6 mouse cellular contexts compared by ENCODE assay signal in genomic region chr5:121227330-121227729, GRCm38 (mm10). TPM values are rescaled to one million over a fixed set of nuclear protein-coding genes. Genes with fewer than 3 reads are reported as not detected.
A peak's percentile ranks its signal among the peaks of the same experiment; 100 is the strongest.
DNase-seq lines count a peak whose midpoint lies in the region; ATAC-seq and TF ChIP-seq lines count a peak whose summit lies in the region.
"Not testable (repeated sequence)": the region's sequence is repeated elsewhere in the genome, so short reads cannot be mapped to it uniquely, and the experiment has no call there.

No protein-coding gene starts in this region.

- not testable (repeated sequence) for H3K4me3 ChIP-seq in liver, embryonic 12.5 days; liver, embryonic 14.5 days (ENCODE audit: insufficient read depth in 1 of 2, low read depth in 2 of 2, low read length in 2 of 2); liver, embryonic 16.5 days (ENCODE audit: low read depth, low read length); small intestine, adult 2 months (ENCODE audit: low read depth, low read length)

- not testable (repeated sequence) for H3K9ac ChIP-seq in liver, embryonic 12.5 days; liver, embryonic 14.5 days (replicated peaks); liver, embryonic 16.5 days (ENCODE audit: low read depth, low read length)

- not testable (repeated sequence) for H3K27me3 ChIP-seq in liver, embryonic 12.5 days (replicated peaks); liver, embryonic 14.5 days (ENCODE audit: control insufficient read depth, insufficient read depth, low read length); liver, embryonic 16.5 days (ENCODE audit: control insufficient read depth, insufficient read depth, low read depth, low read length); small intestine, adult 2 months (ENCODE audit: control insufficient read depth, insufficient read depth, low read length)

- H3K36me3 ChIP-seq in liver, embryonic 12.5 days, result peaks cover 44% of the 10 kb centered on the region
- peaks cover 19% of the 10 kb centered on the region for H3K36me3 ChIP-seq in liver, embryonic 14.5 days (replicated peaks; ENCODE audit: control insufficient read depth, insufficient read depth, low read depth)
- H3K36me3 ChIP-seq in liver, embryonic 16.5 days (ENCODE audit: control insufficient read depth, insufficient read depth), result peaks cover 15% of the 10 kb centered on the region
- H3K36me3 ChIP-seq in small intestine, adult 2 months (ENCODE audit: control insufficient read depth, insufficient read depth, low read length), result not testable (repeated sequence)

- 79% methylated on average over 1 of the region's 1 CpGs for WGBS in liver, embryonic 12.5 days (ENCODE audit: insufficient replicate concordance)
- 82% methylated on average over 1 of the region's 1 CpGs for WGBS in liver, embryonic 14.5 days (ENCODE audit: insufficient replicate concordance)
- WGBS in liver, embryonic 16.5 days (ENCODE audit: insufficient replicate concordance), result 94% methylated on average over 1 of the region's 1 CpGs
- WGBS in small intestine, adult 2 months, result 53% methylated on average over 1 of the region's 1 CpGs

- peak; percentile 51 for ATAC-seq in CD4-positive, CD25-positive, alpha-beta regulatory T cell, adult 4 months
- ATAC-seq in liver, embryonic 12.5 days; liver, embryonic 14.5 days (ENCODE audit: insufficient read depth); liver, embryonic 16.5 days (ENCODE audit: low read depth): not testable (repeated sequence)

- H3K9me3 ChIP-seq in liver, embryonic 12.5 days (replicated peaks); liver, embryonic 14.5 days (ENCODE audit: control insufficient read depth, low read length); liver, embryonic 16.5 days (replicated peaks; ENCODE audit: control insufficient read depth, low read length): not testable (repeated sequence)

- H3K4me1 ChIP-seq in liver, embryonic 12.5 days, result peaks cover 88% of the 10 kb centered on the region
- H3K4me1 ChIP-seq in liver, embryonic 14.5 days (replicated peaks; ENCODE audit: control insufficient read depth in 2 of 2, insufficient read depth in 2 of 2, low read length in 1 of 2), result peaks cover 65% of the 10 kb centered on the region in 2 experiments
- H3K4me1 ChIP-seq in liver, embryonic 16.5 days (ENCODE audit: control insufficient read depth, low read depth, low read length), result peaks cover 67% of the 10 kb centered on the region
- peaks cover 24% of the 10 kb centered on the region; the same call in 1 of the 2 replicates for H3K4me1 ChIP-seq in small intestine, adult 2 months (ENCODE audit: control insufficient read depth, insufficient read depth, insufficient read length, low read length)

- H3K27ac ChIP-seq in liver, embryonic 12.5 days, result peak overlapping the region; percentile 64
- H3K27ac ChIP-seq in liver, embryonic 14.5 days, result not testable (repeated sequence)
- peak overlapping the region; percentile 57 for H3K27ac ChIP-seq in liver, embryonic 16.5 days (ENCODE audit: low read length)
- peak overlapping the region; percentile 64 for H3K27ac ChIP-seq in small intestine, adult 2 months (ENCODE audit: insufficient read depth, low read depth, low read length)

- not testable (repeated sequence) for TF ChIP-seq EP300 in liver, embryonic 14.5 days (IDR thresholded peaks at IDR 0.05; ENCODE audit: low read depth)

- not testable (repeated sequence) for TF ChIP-seq CTCF in liver, embryonic 14.5 days (IDR thresholded peaks at IDR 0.05; ENCODE audit: low read depth); small intestine, adult 2 months (IDR thresholded peaks at IDR 0.05; ENCODE audit: extremely low read depth, insufficient read length, insufficient replicate concordance, low read depth, low read length)

- peak; percentile 47 for DNase-seq in induced T-regulatory cell, adult 2 months (ENCODE audit: low read depth)
- DNase-seq in liver, embryonic 14.5 days (ENCODE audit: low read depth in 3 of 3, low spot score in 3 of 3), result not testable (repeated sequence)

- not testable (repeated sequence) for TF ChIP-seq POLR2A in small intestine, adult 2 months (IDR thresholded peaks at IDR 0.05; ENCODE audit: low read depth, low read length)

- peak overlapping the region; percentile 43 for H3K4me2 ChIP-seq in liver, embryonic 12.5 days
- H3K4me2 ChIP-seq in liver, embryonic 14.5 days (ENCODE audit: low read depth), result peak overlapping the region; percentile 48
- peak overlapping the region; percentile 7; the same call in 1 of the 2 replicates for H3K4me2 ChIP-seq in liver, embryonic 16.5 days (ENCODE audit: low read depth, low read length)

RNA-seq across cellular contexts. Expression of gene Hectd4, which starts 7.3 kb away (rescaled TPM):
- polyA plus RNA-seq in CD4-positive, CD25-positive, alpha-beta regulatory T cell, adult 4 months (2017; shearing (Covaris generic)), result 1 to 10 TPM; 8.8 to 9.8 TPM
- polyA plus RNA-seq in liver, embryonic 12.5 days (2016; fragmentation: Nextera tagmentation; extraction: Ambion mirVana), result 13.3 and 14.4 TPM in 2 replicates
- polyA plus RNA-seq in liver, embryonic 14.5 days (2012; rRNA removed), result 15.8 and 16.1 TPM in 2 replicates
- polyA plus RNA-seq in liver, embryonic 14.5 days (2014; fragmentation: Nextera tagmentation; extraction: Ambion mirVana), result 11.1 and 11.2 TPM in 2 replicates
- 8.5 and 8.7 TPM in 2 replicates for polyA plus RNA-seq in liver, embryonic 16.5 days (2015; fragmentation: Nextera tagmentation; extraction: Ambion mirVana)
- polyA plus RNA-seq in small intestine, adult 2 months (2012; rRNA removed), result 12.2 and 28.8 TPM in 2 replicates

RNA-seq across cellular contexts. Expression of gene Rpl6, which starts 23.0 kb away (rescaled TPM):
- polyA plus RNA-seq in CD4-positive, CD25-positive, alpha-beta regulatory T cell, adult 4 months (2017; shearing (Covaris generic)), result 1,000 to 10,000 TPM; 1,708 to 1,898 TPM
- polyA plus RNA-seq in liver, embryonic 12.5 days (2016; fragmentation: Nextera tagmentation; extraction: Ambion mirVana), result 590 and 602 TPM in 2 replicates
- 403 and 658 TPM in 2 replicates for polyA plus RNA-seq in liver, embryonic 14.5 days (2012; rRNA removed)
- polyA plus RNA-seq in liver, embryonic 14.5 days (2014; fragmentation: Nextera tagmentation; extraction: Ambion mirVana), result 477 and 488 TPM in 2 replicates
- 278 and 327 TPM in 2 replicates for polyA plus RNA-seq in liver, embryonic 16.5 days (2015; fragmentation: Nextera tagmentation; extraction: Ambion mirVana)
- polyA plus RNA-seq in small intestine, adult 2 months (2012; rRNA removed), result 116 and 161 TPM in 2 replicates

RNA-seq across cellular contexts. Expression of gene Ptpn11, which starts 36.1 kb away (rescaled TPM):
- 1 to 10 TPM; 7.2 to 8.0 TPM for polyA plus RNA-seq in CD4-positive, CD25-positive, alpha-beta regulatory T cell, adult 4 months (2017; shearing (Covaris generic))
- polyA plus RNA-seq in liver, embryonic 12.5 days (2016; fragmentation: Nextera tagmentation; extraction: Ambion mirVana), result 15.2 and 15.8 TPM in 2 replicates
- 10.4 and 13.7 TPM in 2 replicates for polyA plus RNA-seq in liver, embryonic 14.5 days (2012; rRNA removed)
- 10.0 and 11.5 TPM in 2 replicates for polyA plus RNA-seq in liver, embryonic 14.5 days (2014; fragmentation: Nextera tagmentation; extraction: Ambion mirVana)
- polyA plus RNA-seq in liver, embryonic 16.5 days (2015; fragmentation: Nextera tagmentation; extraction: Ambion mirVana), result 6.6 and 7.0 TPM in 2 replicates
- polyA plus RNA-seq in small intestine, adult 2 months (2012; rRNA removed), result 10.4 and 14.2 TPM in 2 replicates
